ENCODE assay signal across 8 mouse cellular contexts in genomic region chr7:80199851-80200587, GRCm38 (mm10). TPM values are rescaled to one million over a fixed set of nuclear protein-coding genes. Genes with fewer than 3 reads are reported as not detected.
A peak's percentile ranks its signal among the peaks of the same experiment; 100 is the strongest.
DNase-seq lines count a peak whose midpoint lies in the region; ATAC-seq and TF ChIP-seq lines count a peak whose summit lies in the region.

No protein-coding gene starts in this region.

- no peaks in the 10 kb centered on the region for H3K9me3 ChIP-seq in kidney, embryonic 14.5 days (ENCODE audit: control insufficient read depth, low read length)
- H3K9me3 ChIP-seq in embryonic facial prominence, embryonic 10.5 days, result no peaks in the 10 kb centered on the region
- H3K9me3 ChIP-seq in intestine, embryonic 14.5 days (ENCODE audit: control insufficient read depth, low read length), result no peaks in the 10 kb centered on the region
- no peaks in the 10 kb centered on the region for H3K9me3 ChIP-seq in midbrain, postnatal 0 days (ENCODE audit: low read length)

- DNase-seq in kidney, postnatal 10 days, result no peak
- DNase-seq in embryonic facial prominence, embryonic 10.5 days (ENCODE audit: low spot score), result no peak
- DNase-seq in intestine, embryonic 14.5 days (ENCODE audit: low spot score), result no peak
- DNase-seq in midbrain, postnatal 0 days (ENCODE audit: low spot score), result no peak
- DNase-seq in layer of hippocampus, postnatal 25 days (ENCODE audit: extremely low spot score in 1 of 2, low spot score in 1 of 2), result no peak
- DNase-seq in cerebellum, adult 18-20 months, result no peak
- no peak for DNase-seq in layer of hippocampus, adult 9-11 months

- H3K9ac ChIP-seq in kidney, embryonic 14.5 days (ENCODE audit: low read depth, low read length), result no peak overlapping the region
- H3K9ac ChIP-seq in intestine, embryonic 14.5 days (ENCODE audit: low read length), result no peak overlapping the region
- 0 out of 2 replicates have a peak overlapping the region, but pooled peaks have one; percentile 81 for H3K9ac ChIP-seq in midbrain, postnatal 0 days (replicated peaks; ENCODE audit: low read length, poor library complexity, severe bottlenecking)

- no peak overlapping the region for H3K27ac ChIP-seq in kidney, embryonic 14.5 days (ENCODE audit: low read depth, low read length)
- H3K27ac ChIP-seq in embryonic facial prominence, embryonic 10.5 days (replicated peaks), result no peak overlapping the region
- H3K27ac ChIP-seq in intestine, embryonic 14.5 days (ENCODE audit: low read depth), result no peak overlapping the region
- no peak overlapping the region for H3K27ac ChIP-seq in midbrain, postnatal 0 days (ENCODE audit: low read depth, low read length)

- H3K4me2 ChIP-seq in kidney, embryonic 14.5 days (replicated peaks; ENCODE audit: low read depth, low read length), result peak overlapping the region; percentile 85; the same call in 1 of the 2 replicates
- H3K4me2 ChIP-seq in intestine, embryonic 14.5 days (ENCODE audit: low read length), result peak overlapping the region; percentile 75
- H3K4me2 ChIP-seq in midbrain, postnatal 0 days (ENCODE audit: low read depth, low read length, poor library complexity, severe bottlenecking), result peak overlapping the region; percentile 79

- no peaks in the 10 kb centered on the region for H3K27me3 ChIP-seq in kidney, embryonic 14.5 days (ENCODE audit: control insufficient read depth, insufficient read depth, low read length)
- no peaks in the 10 kb centered on the region for H3K27me3 ChIP-seq in embryonic facial prominence, embryonic 10.5 days (replicated peaks; ENCODE audit: low read depth, poor library complexity, severe bottlenecking)
- H3K27me3 ChIP-seq in intestine, embryonic 14.5 days (replicated peaks; ENCODE audit: control insufficient read depth, insufficient read depth, low read length), result no peaks in the 10 kb centered on the region
- no peaks in the 10 kb centered on the region for H3K27me3 ChIP-seq in midbrain, postnatal 0 days (ENCODE audit: insufficient read depth, low read length)

- 0 out of 2 replicates have a peak overlapping the region, but pooled peaks have one; percentile 76 for H3K4me3 ChIP-seq in kidney, embryonic 14.5 days (ENCODE audit: low read length)
- peak overlapping the region; percentile 79 for H3K4me3 ChIP-seq in embryonic facial prominence, embryonic 10.5 days
- 0 out of 2 replicates have a peak overlapping the region, but pooled peaks have one; percentile 67 for H3K4me3 ChIP-seq in intestine, embryonic 14.5 days (ENCODE audit: low read depth, low read length)
- peak overlapping the region; percentile 77 for H3K4me3 ChIP-seq in midbrain, postnatal 0 days (ENCODE audit: low read depth, low read length)

- WGBS in kidney, embryonic 14.5 days, result 43% methylated on average over 11 of the region's 11 CpGs
- 71% methylated on average over 11 of the region's 11 CpGs for WGBS in embryonic facial prominence, embryonic 10.5 days
- WGBS in intestine, embryonic 14.5 days, result 67% methylated on average over 11 of the region's 11 CpGs
- 74% methylated on average over 11 of the region's 11 CpGs for whole genome bisulfite sequencing in midbrain, postnatal 0 days

- peaks cover 47% of the 10 kb centered on the region for H3K4me1 ChIP-seq in kidney, embryonic 14.5 days (ENCODE audit: control insufficient read depth, insufficient read depth, low read length)
- H3K4me1 ChIP-seq in embryonic facial prominence, embryonic 10.5 days, result peaks cover 74% of the 10 kb centered on the region
- H3K4me1 ChIP-seq in intestine, embryonic 14.5 days (replicated peaks; ENCODE audit: control insufficient read depth, insufficient read depth, low read length), result peaks cover 32% of the 10 kb centered on the region
- H3K4me1 ChIP-seq in midbrain, postnatal 0 days (ENCODE audit: insufficient read depth, low read length), result peaks cover 22% of the 10 kb centered on the region

- no peak for TF ChIP-seq CTCF in midbrain, postnatal 0 days (IDR thresholded peaks at IDR 0.05)

- ATAC-seq in kidney, embryonic 14.5 days (ENCODE audit: low FRiP score, low TSS enrichment), result no peak
- ATAC-seq in intestine, embryonic 14.5 days (replicated peaks; ENCODE audit: low FRiP score, low TSS enrichment, low read depth), result no peak
- ATAC-seq in midbrain, postnatal 0 days (ENCODE audit: low FRiP score), result no peak

- 0 out of 2 replicates have a peak, but pooled peaks cover 3% of the 10 kb centered on the region for H3K36me3 ChIP-seq in kidney, embryonic 14.5 days (ENCODE audit: control insufficient read depth, insufficient read depth, low read length)
- H3K36me3 ChIP-seq in embryonic facial prominence, embryonic 10.5 days (replicated peaks), result peaks cover 20% of the 10 kb centered on the region
- H3K36me3 ChIP-seq in intestine, embryonic 14.5 days (ENCODE audit: control insufficient read depth, insufficient read depth, low read length), result peaks cover 7% of the 10 kb centered on the region; the same call in 1 of the 2 replicates
- 0 out of 2 replicates have a peak, but pooled peaks cover 3% of the 10 kb centered on the region for H3K36me3 ChIP-seq in midbrain, postnatal 0 days (ENCODE audit: insufficient read depth, low read length)

RNA-seq across cellular contexts. Expression of gene Sema4b, which starts 13.4 kb away (rescaled TPM):
- polyA plus RNA-seq in kidney, embryonic 14.5 days (2014; fragmentation: Nextera tagmentation; extraction: Ambion mirVana), result 13.0 and 19.9 TPM in 2 replicates
- 11.4 and 11.9 TPM in 2 replicates for polyA plus RNA-seq in embryonic facial prominence, embryonic 10.5 days (2016; fragmentation: Nextera tagmentation; extraction: Ambion mirVana)
- polyA plus RNA-seq in intestine, embryonic 14.5 days (2014; fragmentation: Nextera tagmentation; extraction: Ambion mirVana), result 15.1 and 15.9 TPM in 2 replicates
- 40.3 and 43.7 TPM in 2 replicates for total RNA-seq in midbrain, postnatal 0 days (2014; rRNA removed)
- 26.3 and 29.2 TPM in 2 replicates for polyA plus RNA-seq in midbrain, postnatal 0 days (2015; fragmentation: Nextera tagmentation; extraction: Ambion mirVana)
- 10 to 100 TPM; 23.0 to 23.2 TPM for total RNA-seq in layer of hippocampus, postnatal 25 days (2021)

RNA-seq across cellular contexts. Expression of gene Cib1, which starts 32.6 kb away (rescaled TPM):
- 100 and 139 TPM in 2 replicates for polyA plus RNA-seq in kidney, embryonic 14.5 days (2014; fragmentation: Nextera tagmentation; extraction: Ambion mirVana)
- polyA plus RNA-seq in embryonic facial prominence, embryonic 10.5 days (2016; fragmentation: Nextera tagmentation; extraction: Ambion mirVana), result 67.4 and 70.8 TPM in 2 replicates
- 129 and 156 TPM in 2 replicates for polyA plus RNA-seq in intestine, embryonic 14.5 days (2014; fragmentation: Nextera tagmentation; extraction: Ambion mirVana)
- 15.2 and 22.3 TPM in 2 replicates for total RNA-seq in midbrain, postnatal 0 days (2014; rRNA removed)
- 30.6 and 33.7 TPM in 2 replicates for polyA plus RNA-seq in midbrain, postnatal 0 days (2015; fragmentation: Nextera tagmentation; extraction: Ambion mirVana)
- total RNA-seq in layer of hippocampus, postnatal 25 days (2021), result 10 to 100 TPM; 23.8 to 25.2 TPM

RNA-seq across cellular contexts. Expression of gene Gdpgp1, which starts 32.6 kb away (rescaled TPM):
- polyA plus RNA-seq in kidney, embryonic 14.5 days (2014; fragmentation: Nextera tagmentation; extraction: Ambion mirVana), result 3.3 and 5.3 TPM in 2 replicates
- polyA plus RNA-seq in embryonic facial prominence, embryonic 10.5 days (2016; fragmentation: Nextera tagmentation; extraction: Ambion mirVana), result 6.6 and 6.7 TPM in 2 replicates
- 4.4 and 4.5 TPM in 2 replicates for polyA plus RNA-seq in intestine, embryonic 14.5 days (2014; fragmentation: Nextera tagmentation; extraction: Ambion mirVana)
- 5.9 and 7.4 TPM in 2 replicates for total RNA-seq in midbrain, postnatal 0 days (2014; rRNA removed)
- polyA plus RNA-seq in midbrain, postnatal 0 days (2015; fragmentation: Nextera tagmentation; extraction: Ambion mirVana), result 2.5 and 2.8 TPM in 2 replicates
- total RNA-seq in layer of hippocampus, postnatal 25 days (2021), result 1 to 10 TPM; 6.1 to 6.9 TPM

RNA-seq across cellular contexts. Expression of gene Ttll13, which starts 46.2 kb away (rescaled TPM):
- polyA plus RNA-seq in kidney, embryonic 14.5 days (2014; fragmentation: Nextera tagmentation; extraction: Ambion mirVana), result 0.47 and 1.7 TPM in 2 replicates
- polyA plus RNA-seq in embryonic facial prominence, embryonic 10.5 days (2016; fragmentation: Nextera tagmentation; extraction: Ambion mirVana), result 0.57 and 0.89 TPM in 2 replicates
- 0.56 and 0.66 TPM in 2 replicates for polyA plus RNA-seq in intestine, embryonic 14.5 days (2014; fragmentation: Nextera tagmentation; extraction: Ambion mirVana)
- total RNA-seq in midbrain, postnatal 0 days (2014; rRNA removed), result 1.2 and 1.6 TPM in 2 replicates
- 2.4 and 3.2 TPM in 2 replicates for polyA plus RNA-seq in midbrain, postnatal 0 days (2015; fragmentation: Nextera tagmentation; extraction: Ambion mirVana)
- total RNA-seq in layer of hippocampus, postnatal 25 days (2021), result 1 to 10 TPM; 1.8 to 2.0 TPM
